Mouse (Mus musculus): ENCODE measurements around the gene Slc44a2.

GRCm38 (mm10) chr9:21333523-21333922 lies 13.0 kb downstream of the Slc44a2 start:
- TF ChIP-seq POLR2A (IDR thresholded peaks at IDR 0.05; ENCODE audit: low read depth, low read length) (no peak), CTCF (conservative IDR thresholded peaks at IDR 0.05; ENCODE audit: insufficient read depth, insufficient read length, low read depth, low read length) (no peak)

Measured in kidney, adult 2 months (tissue).